Mouse (Mus musculus): Measurements from ENCODE around the gene Tmc3.

DNA sequence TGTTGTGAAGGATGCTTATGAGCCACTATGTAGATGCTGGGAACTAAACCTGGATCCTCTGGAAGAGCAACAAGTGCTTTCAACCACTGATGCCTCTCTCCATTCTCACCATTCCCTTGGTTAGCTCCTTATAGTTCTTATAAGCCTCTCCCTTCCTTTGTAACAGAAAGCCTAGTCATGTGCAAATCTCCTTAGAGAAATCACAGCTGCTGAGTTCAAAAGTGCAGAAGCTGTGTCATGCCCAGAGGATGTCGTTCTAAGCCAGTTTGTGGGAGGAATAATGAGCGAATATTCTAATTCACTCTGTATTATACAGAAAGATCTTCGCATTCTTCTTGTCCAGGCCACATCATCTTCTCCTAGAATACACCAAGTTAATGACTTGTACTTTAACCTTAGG is 12.8 kb upstream of the Tmc3 start:
- TF ChIP-seq CTCF (IDR thresholded peaks at IDR 0.05; ENCODE audit: insufficient read depth, low read length) (no peak), POLR2A (IDR thresholded peaks at IDR 0.05; ENCODE audit: borderline replicate concordance, extremely low read depth, low read depth, low read length) (no peak)

Measured in lung, adult 2 months (tissue).